Mouse (Mus musculus): ENCODE measurements around the gene Inpp4a. TPM values are rescaled to one million over a fixed set of nuclear protein-coding genes. Genes with fewer than 3 reads are reported as not detected.

Gene Inpp4a
- polyA plus RNA-seq, 1 experiment from 2014 or later = 10.5 TPM

DNA sequence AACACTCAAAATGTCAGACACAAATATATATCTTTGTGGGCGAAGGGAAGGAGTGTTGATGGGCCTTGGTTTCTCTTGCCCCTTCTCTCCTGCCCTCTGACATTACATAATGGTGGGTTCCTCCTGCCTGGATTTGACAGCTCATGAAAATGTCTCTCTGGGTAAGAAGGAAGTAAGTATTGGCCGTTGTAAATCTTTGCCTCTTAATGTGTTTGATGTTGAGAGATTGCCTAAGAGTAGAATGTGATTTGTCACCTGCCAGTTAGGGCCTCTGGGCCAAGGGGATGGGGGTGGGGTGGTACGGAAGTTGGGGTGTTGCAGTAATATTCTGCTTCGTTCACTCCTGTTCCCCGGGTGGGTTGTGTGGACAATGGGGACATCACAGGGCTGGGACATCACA, 985 bp downstream of the Inpp4a start:
- no peak for TF ChIP-seq CTCF (IDR thresholded peaks at IDR 0.05)
- POLR2A ChIA-PET = no interaction called here
- no peak for ATAC-seq
- H3K27me3 ChIP-seq = peaks cover 12% of the 10 kb centered on the region
- CTCF ChIA-PET = interaction anchor here (1.2 kb wide), 1 partner anchor 101 kb away, joined by 3 read pairs; no protein-coding TSS in a partner anchor
- in situ Hi-C loops (cut with MboI; ENCODE audit: low pct_unique_long_range_greater_than_20kb) = no loop called here
- DNase-seq (ENCODE audit: low read depth, low spot score) = no peak

GRCm38 (mm10) chr1:37302801-37303200, 3.1 kb downstream of the Inpp4a start:
- DNase-seq (ENCODE audit: low read depth, low spot score) = no peak
- H3K27me3 ChIP-seq = peaks cover 4% of the 10 kb centered on the region
- POLR2A ChIA-PET = interaction anchor here (0.6 kb wide), 1 partner anchor 528 kb away, joined by 4 read pairs; no protein-coding TSS in a partner anchor
- TF ChIP-seq CTCF (IDR thresholded peaks at IDR 0.05) = no peak
- in situ Hi-C loops (cut with MboI; ENCODE audit: low pct_unique_long_range_greater_than_20kb) = no loop called here
- CTCF ChIA-PET = no interaction called here
- no peak for ATAC-seq

- POLR2A ChIA-PET = no interaction called here
- ATAC-seq = no peak
- in situ Hi-C loops (cut with MboI; ENCODE audit: low pct_unique_long_range_greater_than_20kb) = no loop called here
- no peak for TF ChIP-seq CTCF (IDR thresholded peaks at IDR 0.05)
- DNase-seq (ENCODE audit: low read depth, low spot score) = no peak
- H3K27me3 ChIP-seq = no peaks in the 10 kb centered on the region
- CTCF ChIA-PET = no interaction called here
These were observed 6.1 kb downstream of the Inpp4a start for GRCm38 (mm10) chr1:37305691-37306287.

- no peaks in the 10 kb centered on the region for H3K27me3 ChIP-seq
- POLR2A ChIA-PET = no interaction called here
- ATAC-seq (no peak), DNase-seq (ENCODE audit: low read depth, low spot score) (no peak)
- TF ChIP-seq CTCF (IDR thresholded peaks at IDR 0.05) = no peak
- CTCF ChIA-PET = no interaction called here
- in situ Hi-C loops (cut with MboI; ENCODE audit: low pct_unique_long_range_greater_than_20kb) = no loop called here
These were observed 7.9 kb downstream of the Inpp4a start for GRCm38 (mm10) chr1:37307586-37307985.

DNA sequence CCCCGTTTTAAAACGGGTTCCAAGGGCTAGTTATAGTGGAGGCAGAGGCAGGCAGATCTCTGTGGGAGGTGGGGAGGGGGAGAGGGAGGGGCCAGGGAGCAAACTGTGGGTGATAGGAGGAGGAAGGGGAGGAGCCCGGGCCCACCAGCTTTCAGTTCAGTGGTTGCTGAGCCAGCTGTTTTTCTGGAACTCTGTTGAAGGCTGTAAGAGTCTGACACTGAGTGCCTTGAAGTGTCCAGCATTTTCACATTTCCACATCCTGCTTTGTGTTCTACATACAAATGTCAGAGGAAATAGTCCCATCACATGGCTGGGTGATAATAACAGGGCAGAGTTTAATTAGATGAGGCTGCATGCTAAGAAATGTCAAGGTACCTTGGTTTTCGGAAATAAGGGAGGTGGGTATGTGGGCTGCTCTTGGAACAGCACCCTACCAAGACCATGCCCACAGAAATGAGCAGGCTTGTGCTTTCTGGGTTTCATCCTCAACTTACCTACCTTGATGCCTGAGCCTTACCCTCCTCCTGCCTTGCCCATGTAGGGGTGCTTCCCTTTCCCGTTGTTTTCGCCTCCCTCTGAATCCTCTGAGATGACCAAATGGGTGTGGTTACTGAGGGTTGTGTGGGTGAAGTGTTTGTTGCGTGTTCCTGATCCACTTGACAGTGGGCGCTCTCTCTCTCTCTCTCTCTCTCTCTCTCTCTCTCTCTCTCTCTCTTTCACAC, 8.5 kb downstream of the Inpp4a start:
- H3K27me3 ChIP-seq = no peaks in the 10 kb centered on the region
- POLR2A ChIA-PET = no interaction called here
- ATAC-seq (no peak), DNase-seq (ENCODE audit: low read depth, low spot score) (no peak)
- no peak for TF ChIP-seq CTCF (IDR thresholded peaks at IDR 0.05)
- in situ Hi-C loops (cut with MboI; ENCODE audit: low pct_unique_long_range_greater_than_20kb) = no loop called here
- CTCF ChIA-PET = no interaction called here

DNA sequence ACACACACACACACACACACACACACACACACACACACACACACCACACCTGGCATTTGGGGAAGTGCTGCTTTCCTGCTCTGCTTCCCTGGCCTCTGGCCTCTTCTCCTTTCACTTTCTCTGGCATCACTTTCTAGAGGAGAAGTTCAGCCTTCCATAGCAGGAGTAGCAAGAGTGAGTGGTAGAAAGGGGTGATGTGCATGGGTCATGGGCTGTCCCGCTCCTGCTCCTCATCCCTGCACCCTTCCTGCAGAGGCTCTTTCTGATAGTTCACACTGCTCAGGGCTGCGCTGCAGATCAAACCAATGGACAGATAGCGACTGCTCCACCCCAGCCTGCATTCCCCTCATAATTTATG, 9.1 kb downstream of the Inpp4a start:
- ChIA-PET CTCF (no interaction called here), POLR2A (no interaction called here)
- no peak for ATAC-seq
- in situ Hi-C loops (cut with MboI; ENCODE audit: low pct_unique_long_range_greater_than_20kb) = no loop called here
- DNase-seq (ENCODE audit: low read depth, low spot score) = no peak
- H3K27me3 ChIP-seq = no peaks in the 10 kb centered on the region
- TF ChIP-seq CTCF (IDR thresholded peaks at IDR 0.05) = no peak

DNA sequence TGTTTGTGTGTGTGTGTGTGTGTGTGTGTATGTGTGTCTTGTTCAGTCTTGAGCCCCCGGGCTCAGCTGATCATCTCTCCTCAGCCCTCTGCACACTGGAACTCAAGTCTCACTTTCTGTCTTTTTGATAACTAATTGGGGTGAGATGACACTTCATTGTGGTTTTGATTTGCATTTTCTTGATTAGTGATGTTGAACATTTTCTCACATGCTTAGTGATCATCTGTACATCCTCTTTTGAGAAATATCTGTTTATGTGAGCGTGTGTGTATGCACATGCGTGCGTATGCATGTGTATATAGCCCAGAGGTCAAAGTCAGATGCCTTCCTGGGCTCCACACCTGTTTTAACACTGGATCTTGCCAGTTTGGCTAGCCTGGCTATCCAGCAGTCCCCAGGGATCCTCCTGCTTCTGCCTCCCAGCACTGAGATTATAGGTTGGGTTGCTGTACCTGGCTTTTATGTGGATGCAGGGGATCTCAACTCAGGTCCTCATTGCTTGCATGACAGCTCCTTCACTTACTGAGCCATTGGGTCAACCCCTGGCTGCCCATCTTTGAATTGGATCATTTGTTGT, 10.4 kb downstream of the Inpp4a start:
- CTCF ChIA-PET = no interaction called here
- no peaks in the 10 kb centered on the region for H3K27me3 ChIP-seq
- no peak for TF ChIP-seq CTCF (IDR thresholded peaks at IDR 0.05)
- POLR2A ChIA-PET = no interaction called here
- ATAC-seq (no peak), DNase-seq (ENCODE audit: low read depth, low spot score) (no peak)
- in situ Hi-C loops (cut with MboI; ENCODE audit: low pct_unique_long_range_greater_than_20kb) = no loop called here

- in situ Hi-C loops (cut with MboI; ENCODE audit: low pct_unique_long_range_greater_than_20kb) = no loop called here
- CTCF ChIA-PET = no interaction called here
- POLR2A ChIA-PET = no interaction called here
- TF ChIP-seq CTCF (IDR thresholded peaks at IDR 0.05) = no peak
- no peaks in the 10 kb centered on the region for H3K27me3 ChIP-seq
- ATAC-seq = no peak
- no peak for DNase-seq (ENCODE audit: low read depth, low spot score)
These were observed 14.7 kb downstream of the Inpp4a start for GRCm38 (mm10) chr1:37314338-37314737.

DNA sequence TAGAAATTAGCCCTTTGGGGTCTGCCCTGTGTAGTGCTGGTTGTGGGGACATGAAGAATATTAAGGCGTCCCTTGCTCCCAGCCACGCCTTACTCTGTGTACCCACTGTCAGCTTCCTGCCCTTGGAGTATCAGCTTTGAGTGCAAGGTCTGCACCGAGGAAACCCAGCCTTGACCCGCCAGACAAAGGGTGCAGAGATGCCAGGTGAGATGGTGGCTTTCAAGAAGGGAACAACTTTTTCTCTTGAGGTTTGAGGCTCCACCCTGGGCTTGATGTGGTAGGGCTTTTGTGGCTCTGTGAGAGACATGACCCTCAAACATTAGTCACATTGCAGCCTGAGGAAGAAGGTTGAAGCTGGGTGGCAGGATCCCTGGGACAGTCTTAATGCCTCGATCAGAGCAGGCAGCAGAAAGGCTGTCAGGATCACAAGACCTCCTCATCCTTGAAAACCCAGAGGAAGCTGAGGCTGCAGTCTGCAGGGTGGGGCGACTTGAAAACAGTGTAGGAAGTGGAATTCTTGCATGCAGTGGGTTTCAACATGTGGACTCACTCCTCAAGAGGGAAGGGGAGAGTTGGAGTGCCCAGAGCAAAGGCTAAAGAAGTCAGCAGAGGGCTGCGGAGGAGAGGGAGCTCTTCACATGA, 18.1 kb downstream of the Inpp4a start:
- no peaks in the 10 kb centered on the region for H3K27me3 ChIP-seq
- POLR2A ChIA-PET = interaction anchor here (0.6 kb wide), 1 partner anchor 151 kb away, joined by 3 read pairs; no protein-coding TSS in a partner anchor
- CTCF ChIA-PET = interaction anchor here (1.3 kb wide), 1 partner anchor 10 kb away, joined by 3 read pairs; no protein-coding TSS in a partner anchor
- no peak for ATAC-seq
- in situ Hi-C loops (cut with MboI; ENCODE audit: low pct_unique_long_range_greater_than_20kb) = no loop called here
- DNase-seq (ENCODE audit: low read depth, low spot score) = no peak
- no peak for TF ChIP-seq CTCF (IDR thresholded peaks at IDR 0.05)

GRCm38 (mm10) chr1:37318558-37318957, 18.9 kb downstream of the Inpp4a start:
- ChIA-PET CTCF (interaction anchor here (1.3 kb wide), 1 partner anchor 9 kb away, joined by 3 read pairs; no protein-coding TSS in a partner anchor), POLR2A (no interaction called here)
- in situ Hi-C loops (cut with MboI; ENCODE audit: low pct_unique_long_range_greater_than_20kb) = no loop called here
- DNase-seq (ENCODE audit: low read depth, low spot score) = no peak
- no peaks in the 10 kb centered on the region for H3K27me3 ChIP-seq
- no peak for ATAC-seq
- TF ChIP-seq CTCF (IDR thresholded peaks at IDR 0.05) = no peak

- DNase-seq (ENCODE audit: low read depth, low spot score) (no peak), ATAC-seq (no peak)
- no peaks in the 10 kb centered on the region for H3K27me3 ChIP-seq
- POLR2A ChIA-PET = no interaction called here
- in situ Hi-C loops (cut with MboI; ENCODE audit: low pct_unique_long_range_greater_than_20kb) = no loop called here
- CTCF ChIA-PET = no interaction called here
- no peak for TF ChIP-seq CTCF (IDR thresholded peaks at IDR 0.05)
These were observed 23.0 kb downstream of the Inpp4a start for GRCm38 (mm10) chr1:37322690-37323089.

Data from Patski (cell line).